ENCODE assay signal across 8 mouse cellular contexts in genomic region chr5:24907737-24908136, GRCm38 (mm10).
DNase-seq lines count a peak whose midpoint lies in the region; ATAC-seq and TF ChIP-seq lines count a peak whose summit lies in the region.

No protein-coding gene starts in this region.

- under 1% methylated on average over 26 of the region's 26 CpGs for WGBS in liver, embryonic 13.5 days (ENCODE audit: insufficient replicate concordance)
- under 1% methylated on average over 26 of the region's 26 CpGs for WGBS in olfactory bulb, adult 2 months

- ATAC-seq in granulocyte monocyte progenitor cell, adult 5-6 weeks (replicated peaks; ENCODE audit: poor library complexity, severe bottlenecking): 0 out of 2 replicates have a peak, but pooled peaks have one; percentile 5
- peak; percentile 16 for ATAC-seq in liver, embryonic 13.5 days (ENCODE audit: low read depth)

- peak overlapping the region; percentile 95 for H3K4me3 ChIP-seq in testis, adult 2 months (ENCODE audit: control insufficient read depth, low read depth, low read length)
- peak overlapping the region; percentile 78 for H3K4me3 ChIP-seq in liver, embryonic 13.5 days (replicated peaks)
- peak overlapping the region; percentile 80 for H3K4me3 ChIP-seq in olfactory bulb, adult 2 months (ENCODE audit: insufficient read depth, low read depth, low read length)

- H3K27me3 ChIP-seq in testis, adult 2 months (ENCODE audit: control insufficient read depth, insufficient read depth, low read length): no peaks in the 10 kb centered on the region
- H3K27me3 ChIP-seq in liver, embryonic 13.5 days: peaks cover 23% of the 10 kb centered on the region; the same call in 1 of the 2 replicates

- peak; percentile 72 for DNase-seq in cerebellum, adult 9-10 months
- no peak for DNase-seq in cerebellum, adult 11-12 months
- DNase-seq in testis, postnatal 14 days (ENCODE audit: low spot score): no peak
- peak; percentile 27 for DNase-seq in liver, embryonic 13.5 days
- no peak for DNase-seq in adrenal gland, adult 18-20 months (ENCODE audit: low spot score in 2 of 2)

- H3K4me2 ChIP-seq in liver, embryonic 13.5 days: peak overlapping the region; percentile 95

- peak overlapping the region; percentile 76 for H3K9ac ChIP-seq in liver, embryonic 13.5 days

- no peak for TF ChIP-seq POLR2A in testis, adult 2 months (IDR thresholded peaks at IDR 0.05; ENCODE audit: control insufficient read depth, low read depth, low read length)
- no peak for TF ChIP-seq POLR2A in olfactory bulb, adult 2 months (IDR thresholded peaks at IDR 0.05; ENCODE audit: insufficient read depth, low read depth, low read length)

- no peak for TF ChIP-seq CTCF in testis, adult 2 months (IDR thresholded peaks at IDR 0.05; ENCODE audit: control insufficient read depth, insufficient read depth, insufficient replicate concordance, low read depth, low read length)
- TF ChIP-seq CTCF in olfactory bulb, adult 2 months (IDR thresholded peaks at IDR 0.05; ENCODE audit: insufficient read depth, low read depth, low read length): no peak

- no peaks in the 10 kb centered on the region for H3K9me3 ChIP-seq in liver, embryonic 13.5 days (replicated peaks)

- H3K27ac ChIP-seq in testis, adult 2 months (ENCODE audit: control insufficient read depth, insufficient read depth, low read depth, low read length): peak overlapping the region; percentile 45
- H3K27ac ChIP-seq in liver, embryonic 13.5 days: peak overlapping the region; percentile 72
- peak overlapping the region; percentile 71 for H3K27ac ChIP-seq in olfactory bulb, adult 2 months (ENCODE audit: insufficient read depth, low read depth, low read length)

- peaks cover 7% of the 10 kb centered on the region for H3K4me1 ChIP-seq in testis, adult 2 months (ENCODE audit: control insufficient read depth, insufficient read depth, low read length)
- peaks cover 21% of the 10 kb centered on the region for H3K4me1 ChIP-seq in liver, embryonic 13.5 days (replicated peaks)
- peaks cover 13% of the 10 kb centered on the region for H3K4me1 ChIP-seq in olfactory bulb, adult 2 months (ENCODE audit: control insufficient read depth, insufficient read depth, low read length)

- H3K36me3 ChIP-seq in testis, adult 2 months (ENCODE audit: control insufficient read depth, insufficient read depth, low read length): no peaks in the 10 kb centered on the region
- H3K36me3 ChIP-seq in liver, embryonic 13.5 days: no peaks in the 10 kb centered on the region

Comparison
In these comparisons a context has a peak if more than half of its experiments do, and no peak if none do; other contexts are left out.
1. DNase-seq: peak in cerebellum, adult 9-10 months (single experiment) and liver, embryonic 13.5 days (single experiment); none in cerebellum, adult 11-12 months (single experiment), testis, postnatal 14 days (single experiment) and adrenal gland, adult 18-20 months (0 of 2).
2. Peak in every context shown above with its lines, with median percentiles within 50 percentile points of each other: H3K27ac ChIP-seq and H3K4me3 ChIP-seq.